Mouse (Mus musculus): ENCODE results near the gene Rif1.

DNA sequence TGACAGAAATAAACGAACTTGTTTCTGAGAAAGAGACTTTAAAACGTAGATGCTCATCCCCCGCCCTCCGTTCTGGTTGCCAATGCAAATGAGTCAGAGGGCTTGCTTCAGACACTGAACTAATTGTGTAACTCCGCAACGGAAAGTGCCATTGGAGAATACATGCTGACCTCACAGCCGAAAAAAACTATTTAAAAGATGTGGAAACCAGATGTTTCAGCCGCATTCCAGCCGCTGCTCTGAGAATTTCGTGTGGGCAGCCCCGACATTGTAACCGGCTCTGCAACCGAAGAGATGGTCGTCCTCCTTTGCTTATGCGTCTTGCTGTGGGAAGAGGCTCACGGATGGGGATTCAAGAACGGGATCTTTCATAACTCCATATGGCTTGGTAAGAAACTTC lies 34.8 kb upstream of the Rif1 start, which contains the start of gene Tnfaip6:
- no peak for TF ChIP-seq GATA1 (IDR thresholded peaks at IDR 0.05; ENCODE audit: low read length)
- no peak for TF ChIP-seq TAL1 (IDR thresholded peaks at IDR 0.05; ENCODE audit: low read length)
